Mouse (Mus musculus) lung, postnatal 0 days (tissue): ENCODE data around the gene Bod1l.

Source experiments
- CTCF ChIP-seq: IDR thresholded peaks from 2 replicates; pipeline ENCODE4 v1.5.1; 2016; ENCODE audit warnings: antibody characterized with exemption, mild to moderate bottlenecking
- EP300 ChIP-seq: IDR thresholded peaks from 2 replicates; pipeline ENCODE4 v1.6.1; 2016; ENCODE audit warnings: antibody characterized with exemption, mild to moderate bottlenecking, control low read depth

DNA sequence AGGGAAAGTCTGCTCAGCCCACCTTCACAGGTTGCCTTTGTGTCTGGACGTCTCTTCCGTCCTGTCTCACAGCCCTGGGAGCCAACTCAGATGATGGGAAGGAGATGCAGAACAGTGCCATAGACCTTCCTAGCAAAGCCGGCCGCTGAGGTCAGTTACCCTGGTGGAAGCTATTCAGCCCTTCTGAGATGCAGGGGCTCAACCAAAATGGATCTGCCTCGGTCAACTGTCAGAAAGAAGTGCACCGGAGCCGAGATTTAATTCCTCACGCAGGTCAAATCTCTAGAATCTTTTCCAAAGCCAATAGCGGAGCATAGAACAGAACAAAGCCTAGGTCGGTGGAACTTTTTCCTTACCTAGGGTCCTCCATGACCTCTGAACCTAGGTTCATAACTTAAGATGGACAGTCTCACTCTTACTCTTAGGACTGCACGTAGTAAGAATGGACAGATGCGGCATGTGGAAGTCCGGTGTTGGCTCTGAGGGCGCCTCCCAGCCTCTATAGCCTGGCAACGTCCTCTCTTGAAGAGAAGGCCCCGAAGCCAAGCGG is 89.8 kb downstream of the Bod1l start:
- TF ChIP-seq CTCF = no peak
- TF ChIP-seq EP300 = no peak
